Mouse (Mus musculus): Measurements from ENCODE around the gene Mmp17.

Mmp17 gene

GRCm38 (mm10) chr5:129583761-129584582, at the start of gene Mmp17:
Gene Mmp17 (plus strand): TSS chr5:129584169.
- DNase-seq (ENCODE audit: low spot score), result peak; percentile 82

GRCm38 (mm10) chr5:129534500-129534899, 49.5 kb upstream of the Mmp17 start:
- DNase-seq (ENCODE audit: low spot score), result no peak

GRCm38 (mm10) chr5:129535021-129535420, 48.9 kb upstream of the Mmp17 start:
- no peak for DNase-seq (ENCODE audit: low spot score)

GRCm38 (mm10) chr5:129535431-129535830, 48.5 kb upstream of the Mmp17 start:
- no peak for DNase-seq (ENCODE audit: low spot score)

- DNase-seq (ENCODE audit: low spot score), result no peak
Observed at GRCm38 (mm10) chr5:129538826-129539225, 45.1 kb upstream of the Mmp17 start.

DNA sequence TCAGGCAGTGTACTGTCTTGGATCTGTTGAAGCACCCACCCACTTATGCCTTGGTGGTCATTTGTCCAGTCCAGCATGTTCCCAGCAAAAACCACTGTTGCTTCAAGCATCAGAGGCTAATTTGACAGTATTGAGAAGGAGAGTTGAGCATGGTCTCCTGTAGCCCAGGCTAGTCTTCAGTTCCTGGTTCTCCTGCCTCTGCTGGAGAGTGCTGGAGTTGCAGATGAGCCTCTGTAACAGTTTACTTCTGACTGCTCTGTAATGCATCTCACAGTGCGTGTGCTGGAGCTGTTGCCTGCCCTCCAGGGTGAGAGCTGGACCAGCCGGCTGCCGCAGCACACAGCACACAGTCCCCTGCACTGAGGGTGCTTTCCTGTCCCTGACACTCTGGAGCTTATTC, 41.7 kb upstream of the Mmp17 start:
- no peak for DNase-seq (ENCODE audit: low spot score)

DNA sequence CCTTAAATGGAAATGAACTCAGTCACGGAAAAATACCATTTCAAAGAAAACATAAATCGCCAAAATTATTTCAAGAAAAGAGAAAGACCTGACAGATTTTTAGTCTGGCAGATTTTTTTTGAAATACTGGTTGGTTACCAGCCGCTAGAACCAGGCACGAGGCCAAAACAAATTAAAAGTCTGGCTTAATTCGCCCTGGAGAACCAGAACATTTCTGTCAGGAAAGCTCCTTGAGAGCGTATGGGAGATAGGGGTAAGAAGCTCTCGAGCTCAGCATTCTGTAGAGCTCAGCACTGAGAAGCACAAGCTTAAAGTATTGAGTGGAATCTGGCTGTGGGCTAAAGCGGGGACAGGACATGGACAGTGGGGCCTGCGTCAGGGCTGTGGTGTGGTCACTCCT, 38.2 kb upstream of the Mmp17 start:
- no peak for DNase-seq (ENCODE audit: low spot score)

DNA sequence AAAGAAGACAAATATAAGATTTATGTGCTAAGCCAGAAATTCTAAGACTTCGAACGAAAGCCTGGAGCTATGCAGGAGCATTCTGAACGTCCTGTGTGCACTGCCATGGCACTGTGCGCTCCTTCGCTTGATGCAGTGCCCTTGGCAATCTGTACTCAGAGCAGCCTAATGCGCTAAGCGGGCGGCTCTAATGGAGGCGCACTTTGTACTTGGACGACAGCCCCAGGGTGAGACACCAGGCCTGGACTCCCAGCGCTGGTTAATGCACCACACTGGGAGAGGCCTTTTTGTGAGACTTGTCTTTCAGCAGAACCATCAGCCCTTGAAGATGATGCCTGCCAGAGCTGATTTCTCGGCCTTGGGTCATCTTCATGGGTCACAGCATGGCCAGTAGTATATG, 34.3 kb upstream of the Mmp17 start:
- no peak for DNase-seq (ENCODE audit: low spot score)

- no peak for DNase-seq (ENCODE audit: low spot score)
Observed at GRCm38 (mm10) chr5:129550790-129551189, 33.2 kb upstream of the Mmp17 start.

DNA sequence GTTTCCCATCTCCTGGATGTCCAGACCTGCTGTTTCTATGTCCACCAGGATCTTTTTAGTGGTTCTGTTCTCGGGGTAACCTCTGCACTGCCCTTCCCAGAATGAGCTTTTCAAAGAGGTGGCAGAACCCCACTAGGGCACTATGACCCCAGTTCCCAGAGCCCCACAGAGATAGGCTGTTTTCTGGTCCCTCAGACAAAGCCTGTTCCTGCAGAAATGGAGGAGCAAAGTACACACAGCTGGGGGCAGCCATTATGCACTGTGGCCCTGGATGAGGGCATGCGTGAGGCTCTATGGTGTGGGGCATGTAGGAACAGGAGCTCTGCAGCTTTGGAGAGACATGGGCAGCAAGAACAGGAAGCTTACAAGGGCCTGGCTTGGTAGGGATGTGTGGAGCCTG, 32.0 kb upstream of the Mmp17 start:
- no peak for DNase-seq (ENCODE audit: low spot score)

GRCm38 (mm10) chr5:129553642-129554041, 30.3 kb upstream of the Mmp17 start:
- DNase-seq (ENCODE audit: low spot score), result no peak

GRCm38 (mm10) chr5:129558591-129558990, 25.4 kb upstream of the Mmp17 start:
- no peak for DNase-seq (ENCODE audit: low spot score)

GRCm38 (mm10) chr5:129559283-129559682, 24.7 kb upstream of the Mmp17 start:
- DNase-seq (ENCODE audit: low spot score), result no peak

GRCm38 (mm10) chr5:129562342-129562741, 21.6 kb upstream of the Mmp17 start:
- no peak for DNase-seq (ENCODE audit: low spot score)

- DNase-seq (ENCODE audit: low spot score), result no peak
Observed at GRCm38 (mm10) chr5:129568596-129568995, 15.4 kb upstream of the Mmp17 start.

- DNase-seq (ENCODE audit: low spot score), result no peak
Observed at GRCm38 (mm10) chr5:129578201-129578600, 5.8 kb upstream of the Mmp17 start.

DNA sequence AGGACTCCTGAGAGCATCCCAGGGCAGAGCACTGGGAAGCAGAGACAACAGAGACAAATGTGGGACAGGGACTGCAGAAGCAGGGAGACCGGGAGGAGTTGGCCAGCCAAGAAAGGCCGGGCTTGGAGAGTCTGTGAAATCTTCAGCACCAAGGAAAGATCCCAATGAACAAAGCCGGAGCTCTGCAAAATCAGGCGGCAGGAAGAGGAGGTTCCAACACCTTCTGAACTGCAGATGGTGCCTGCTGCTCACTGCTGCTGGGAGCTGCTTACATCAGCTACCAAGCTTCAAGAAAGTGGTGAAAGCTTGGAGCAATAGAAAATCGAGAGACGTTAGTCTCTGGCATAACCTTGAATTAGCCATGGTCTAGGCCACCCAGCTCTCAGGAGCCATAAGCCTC, 3.9 kb upstream of the Mmp17 start:
- DNase-seq (ENCODE audit: low spot score), result no peak

- DNase-seq (ENCODE audit: low spot score), result no peak
Observed at GRCm38 (mm10) chr5:129580572-129580971, 3.4 kb upstream of the Mmp17 start.

GRCm38 (mm10) chr5:129581015-129581414, 3.0 kb upstream of the Mmp17 start:
- no peak for DNase-seq (ENCODE audit: low spot score)

GRCm38 (mm10) chr5:129583331-129583730, 638 bp upstream of the Mmp17 start:
- no peak for DNase-seq (ENCODE audit: low spot score)

DNA sequence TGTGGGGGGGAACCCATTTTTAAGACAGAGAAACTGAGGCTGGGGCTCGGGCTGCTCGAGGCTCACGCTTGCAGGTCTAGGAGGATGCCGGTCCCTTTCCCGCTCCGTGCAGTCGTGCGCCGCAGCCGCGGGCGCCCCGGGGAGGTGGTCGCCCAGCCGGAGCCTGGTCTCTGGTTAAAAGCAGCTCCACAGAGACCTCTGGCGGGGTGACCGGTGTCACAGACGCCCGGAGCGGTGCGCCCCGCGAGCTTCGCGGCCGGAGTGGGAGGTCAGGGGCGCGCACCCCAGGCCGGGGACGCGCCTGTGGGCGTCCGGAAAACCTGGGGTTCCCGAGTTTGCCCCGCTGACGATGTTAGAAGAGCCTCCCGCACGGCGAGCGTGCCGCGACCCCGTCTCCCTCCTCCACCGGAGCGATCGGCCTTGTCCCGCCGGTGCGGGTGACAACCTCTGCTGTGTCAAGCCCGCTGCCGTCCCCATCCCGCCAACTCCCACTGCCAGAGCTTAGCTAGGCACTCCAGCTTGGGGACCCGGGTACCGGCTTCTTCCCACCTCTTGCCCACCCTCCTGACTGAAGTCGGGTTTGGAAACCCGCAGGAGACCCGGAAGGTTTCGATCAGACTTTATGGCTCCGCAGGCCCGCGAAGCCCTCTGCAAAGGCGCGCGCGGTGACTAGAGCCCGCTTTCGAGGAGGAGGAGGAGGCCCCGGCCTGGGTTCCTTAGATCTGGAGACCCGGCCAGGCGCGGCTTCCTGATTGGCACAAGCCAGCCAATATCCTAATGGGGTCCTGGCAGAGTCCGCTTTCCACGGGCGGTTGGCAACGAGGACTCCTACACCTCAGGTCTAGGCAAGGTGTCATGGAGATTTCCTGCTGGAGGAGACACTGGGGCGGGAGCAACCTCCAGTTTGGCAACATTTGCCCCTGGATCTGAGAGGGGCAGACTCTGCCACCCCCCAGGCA, 893 bp downstream of the Mmp17 start:
- peak; percentile 22 for DNase-seq (ENCODE audit: low spot score)

DNA sequence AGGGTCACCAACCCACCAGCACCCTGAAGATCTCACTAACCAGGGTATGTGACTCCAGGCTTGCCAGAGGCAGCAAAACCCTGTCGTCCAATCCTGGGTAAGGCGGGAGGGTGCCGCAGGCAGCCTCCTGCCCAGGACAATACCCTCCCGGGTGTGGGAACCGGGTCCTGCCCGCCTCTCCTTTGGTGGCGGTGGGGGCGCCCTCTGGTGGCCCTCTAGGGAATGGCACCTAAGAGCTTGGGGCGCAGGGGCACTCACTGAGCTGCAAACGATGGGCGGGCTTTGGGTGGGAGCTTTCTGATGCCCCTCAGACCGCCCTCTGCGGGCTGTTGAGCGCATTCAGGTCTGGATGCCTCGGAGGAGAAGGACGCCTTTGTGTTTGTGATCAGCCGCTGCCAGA, 2.0 kb downstream of the Mmp17 start:
- peak; percentile 84 for DNase-seq (ENCODE audit: low spot score)

- DNase-seq (ENCODE audit: low spot score), result no peak
Observed at GRCm38 (mm10) chr5:129586471-129586870, 2.5 kb downstream of the Mmp17 start.

All from T-cell, adult 2 months (primary cell).